Mouse (Mus musculus) C2C12 (cell line): ENCODE measurements around the gene Lca5l. TPM values are rescaled to one million over a fixed set of nuclear protein-coding genes. Genes with fewer than 3 reads are reported as not detected.

Source experiments
- H3K27me3 ChIP-seq: one replicate; pipeline ENCODE4 v1.6.1; 2011; ENCODE audit not compliant: control insufficient read depth, insufficient read depth, insufficient read length
- H3K36me3 ChIP-seq: one replicate; pipeline ENCODE4 v1.6.1; 2011; ENCODE audit not compliant: control insufficient read depth, insufficient read depth
- H3K4me3 ChIP-seq: one replicate; pipeline ENCODE4 v1.5.1; 2011; ENCODE audit warnings: mild to moderate bottlenecking, control low read depth; ENCODE audit not compliant: poor library complexity, insufficient read depth, severe bottlenecking
- H3K79me2 ChIP-seq: one replicate; pipeline ENCODE4 v1.6.1; 2011; ENCODE audit not compliant: control insufficient read depth, insufficient read depth
- H3K79me3 ChIP-seq: one replicate; pipeline ENCODE4 v1.6.1; 2011; ENCODE audit warnings: low read depth, control low read depth
- H3ac ChIP-seq: one replicate; pipeline ENCODE3; 2011; ENCODE audit warnings: low read depth; ENCODE audit not compliant: control insufficient read depth, insufficient read length
- CEBPB ChIP-seq: IDR thresholded peaks from one replicate; pipeline ENCODE4 v1.6.1; 2011; ENCODE audit warnings: low read depth, mild to moderate bottlenecking, control low read depth, moderate library complexity
- CTCF ChIP-seq: IDR thresholded peaks from one replicate; pipeline ENCODE4 v1.5.1; 2011; ENCODE audit not compliant: control insufficient read depth, insufficient read depth, insufficient read length
- FOSL1 ChIP-seq: IDR thresholded peaks from one replicate; pipeline ENCODE4 v1.8.0; 2011; ENCODE audit warnings: mild to moderate bottlenecking, low read length; ENCODE audit not compliant: poor library complexity, insufficient read depth, severe bottlenecking
- MAX ChIP-seq: IDR thresholded peaks from one replicate; pipeline ENCODE4 v1.6.1; 2011; ENCODE audit warnings: mild to moderate bottlenecking, control low read depth
- MYOD1 ChIP-seq: IDR thresholded peaks from one replicate; pipeline ENCODE4 v1.6.1; 2011; ENCODE audit warnings: low read depth; ENCODE audit not compliant: control insufficient read depth, insufficient read length
- MYOG ChIP-seq: IDR thresholded peaks from one replicate; pipeline ENCODE4 v1.6.1; 2011; ENCODE audit not compliant: control insufficient read depth, insufficient read length; ENCODE audit errors: extremely low read depth
- USF1 ChIP-seq: IDR thresholded peaks from one replicate; pipeline ENCODE4 v1.6.1; 2011; ENCODE audit warnings: low read depth, mild to moderate bottlenecking, control low read depth, moderate library complexity
- polyA plus RNA-seq: library from polyadenylated mRNA; unstranded; fragments of >200 nt; fragmentation: generic; extraction: Trizol; gene quantifications from one replicate; pipeline ENCODE4 v1.2.1, GENCODE M21; 2012; ENCODE audit warnings: missing spikeins

Gene Lca5l
- polyA plus RNA-seq, 1 experiment = 0.25 TPM

- TF ChIP-seq MYOG (no peak), MYOD1 (no peak)
- H3K36me3 ChIP-seq = no peaks in the 10 kb centered on the region
Measured at GRCm38 (mm10) chr16:96213027-96213426, 21.0 kb upstream of the Lca5l start.

GRCm38 (mm10) chr16:96210856-96211255, 18.8 kb upstream of the Lca5l start:
- no peaks in the 10 kb centered on the region for H3K36me3 ChIP-seq
- TF ChIP-seq MYOD1 = no peak
- no peak for TF ChIP-seq MAX
- no peak for TF ChIP-seq FOSL1
- no peak for TF ChIP-seq MYOG
- TF ChIP-seq USF1 = no peak
- no peak for TF ChIP-seq CEBPB
- H3K4me3 ChIP-seq = no peak overlapping the region
- H3K79me3 ChIP-seq = no peaks in the 10 kb centered on the region
- H3K27me3 ChIP-seq = no peaks in the 10 kb centered on the region
- H3K79me2 ChIP-seq = no peaks in the 10 kb centered on the region
- H3ac ChIP-seq = no peak overlapping the region

More at GRCm38 (mm10) chr16:96213027-96213426, 21.0 kb upstream of the Lca5l start:
- H3K4me3 ChIP-seq = no peak overlapping the region
- H3K79me2 ChIP-seq = no peaks in the 10 kb centered on the region
- H3ac ChIP-seq = no peak overlapping the region
- no peaks in the 10 kb centered on the region for H3K27me3 ChIP-seq
- H3K79me3 ChIP-seq = no peaks in the 10 kb centered on the region

- H3K79me2 ChIP-seq = no peaks in the 10 kb centered on the region
- no peak for TF ChIP-seq CTCF
- TF ChIP-seq FOSL1 = no peak
- no peak for TF ChIP-seq MYOD1
- no peak for TF ChIP-seq CEBPB
- TF ChIP-seq USF1 = no peak
- TF ChIP-seq MAX = no peak
- TF ChIP-seq MYOG = no peak
- no peak overlapping the region for H3K4me3 ChIP-seq
Measured at GRCm38 (mm10) chr16:96209789-96210188, 17.7 kb upstream of the Lca5l start.

GRCm38 (mm10) chr16:96201485-96202232, 9.6 kb upstream of the Lca5l start:
- Histone ChIP-seq H3K79me2 (no peaks in the 10 kb centered on the region), H3K36me3 (no peaks in the 10 kb centered on the region), H3K4me3 (no peak overlapping the region), H3K79me3 (no peaks in the 10 kb centered on the region), H3K27me3 (no peaks in the 10 kb centered on the region), H3ac (no peak overlapping the region)
- no peak for TF ChIP-seq MAX

More at GRCm38 (mm10) chr16:96209789-96210188, 17.7 kb upstream of the Lca5l start:
- H3ac ChIP-seq = no peak overlapping the region
- no peaks in the 10 kb centered on the region for H3K27me3 ChIP-seq
- no peaks in the 10 kb centered on the region for H3K79me3 ChIP-seq
- H3K36me3 ChIP-seq = no peaks in the 10 kb centered on the region

- no peaks in the 10 kb centered on the region for H3K36me3 ChIP-seq
- no peaks in the 10 kb centered on the region for H3K79me2 ChIP-seq
- H3K79me3 ChIP-seq = no peaks in the 10 kb centered on the region
- no peak for TF ChIP-seq MAX
- no peak for TF ChIP-seq MYOD1
- TF ChIP-seq MYOG = no peak
- no peak for TF ChIP-seq CEBPB
- no peak for TF ChIP-seq CTCF
- no peak for TF ChIP-seq FOSL1
- TF ChIP-seq USF1 = no peak
- peak overlapping the region; percentile 15 for H3K4me3 ChIP-seq
- no peaks in the 10 kb centered on the region for H3K27me3 ChIP-seq
- peak overlapping the region; percentile 22 for H3ac ChIP-seq
Measured at GRCm38 (mm10) chr16:96200702-96201028, 8.6 kb upstream of the Lca5l start.

- no peaks in the 10 kb centered on the region for H3K79me2 ChIP-seq
- no peaks in the 10 kb centered on the region for H3K79me3 ChIP-seq
- TF ChIP-seq MYOD1 (peak; percentile 86), CEBPB (no peak), USF1 (no peak)
Measured at GRCm38 (mm10) chr16:96199913-96200701, 8.0 kb upstream of the Lca5l start, which contains the start of gene Sh3bgr. Gene Sh3bgr (plus strand): TSS chr16:96200450.

More at GRCm38 (mm10) chr16:96199913-96200701, 8.0 kb upstream of the Lca5l start, which contains the start of gene Sh3bgr:
- H3K27me3 ChIP-seq = no peaks in the 10 kb centered on the region
- H3ac ChIP-seq = peak within 1 kb of the TSS; percentile 22
- no peaks in the 10 kb centered on the region for H3K36me3 ChIP-seq
- peak within 1 kb of the TSS; percentile 15 for H3K4me3 ChIP-seq
